Mouse (Mus musculus): ENCODE data around the gene Mlec. TPM values are rescaled to one million over a fixed set of nuclear protein-coding genes. Genes with fewer than 3 reads are reported as not detected.

Mlec gene
- polyA plus RNA-seq, 1 experiment, result 56.9 TPM

- Histone ChIP-seq H3K4me1 (ENCODE audit: control insufficient read depth, insufficient read depth, low read length) (peaks cover 2% of the 10 kb centered on the region; the same call in 1 of the 2 replicates), H3K4me3 (replicated peaks; ENCODE audit: control insufficient read depth, low read depth, low read length) (no peak overlapping the region), H3K27ac (ENCODE audit: control insufficient read depth, insufficient read depth, low read depth, low read length, poor library complexity) (peak overlapping the region; percentile 43; the same call in 1 of the 2 replicates)
- 14% methylated on average over 13 of the region's 13 CpGs for WGBS
- no peak for TF ChIP-seq POLR2A (IDR thresholded peaks at IDR 0.05; ENCODE audit: borderline replicate concordance, control insufficient read depth, low read depth, low read length)
- no peak for TF ChIP-seq CTCF (IDR thresholded peaks at IDR 0.05; ENCODE audit: control insufficient read depth, insufficient read depth, low read length)
These were observed 3.3 kb upstream of the Mlec start for GRCm38 (mm10) chr5:115161064-115161939.

DNA sequence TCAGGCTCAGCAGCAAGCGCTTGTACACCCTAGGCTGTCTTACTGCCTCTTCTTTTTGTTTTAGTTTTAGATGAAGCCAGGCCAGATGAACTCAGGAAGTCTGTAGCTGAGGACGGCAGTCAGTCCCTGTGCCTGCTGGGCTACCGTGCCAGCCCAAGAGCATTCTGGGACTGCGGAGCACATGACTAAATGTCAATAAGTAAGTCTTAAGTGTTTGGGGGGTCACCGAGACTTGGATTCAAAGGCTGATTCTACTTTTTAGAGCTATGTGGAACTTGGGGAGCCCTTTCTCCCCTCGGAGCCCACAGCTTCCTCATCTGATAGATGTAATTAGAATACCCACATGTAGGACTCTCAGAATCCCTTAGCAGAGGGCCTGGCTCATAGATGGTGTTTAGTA is 2.7 kb upstream of the Mlec start:
- Histone ChIP-seq H3K27ac (ENCODE audit: control insufficient read depth, insufficient read depth, low read depth, low read length, poor library complexity) (peak overlapping the region; percentile 12; the same call in 1 of the 2 replicates), H3K4me1 (ENCODE audit: control insufficient read depth, insufficient read depth, low read length) (peaks cover 2% of the 10 kb centered on the region; the same call in 1 of the 2 replicates), H3K4me3 (replicated peaks; ENCODE audit: control insufficient read depth, low read depth, low read length) (no peak overlapping the region)
- 12% methylated on average over 6 of the region's 6 CpGs for WGBS
- no peak for TF ChIP-seq POLR2A (IDR thresholded peaks at IDR 0.05; ENCODE audit: borderline replicate concordance, control insufficient read depth, low read depth, low read length)
- no peak for TF ChIP-seq CTCF (IDR thresholded peaks at IDR 0.05; ENCODE audit: control insufficient read depth, insufficient read depth, low read length)

DNA sequence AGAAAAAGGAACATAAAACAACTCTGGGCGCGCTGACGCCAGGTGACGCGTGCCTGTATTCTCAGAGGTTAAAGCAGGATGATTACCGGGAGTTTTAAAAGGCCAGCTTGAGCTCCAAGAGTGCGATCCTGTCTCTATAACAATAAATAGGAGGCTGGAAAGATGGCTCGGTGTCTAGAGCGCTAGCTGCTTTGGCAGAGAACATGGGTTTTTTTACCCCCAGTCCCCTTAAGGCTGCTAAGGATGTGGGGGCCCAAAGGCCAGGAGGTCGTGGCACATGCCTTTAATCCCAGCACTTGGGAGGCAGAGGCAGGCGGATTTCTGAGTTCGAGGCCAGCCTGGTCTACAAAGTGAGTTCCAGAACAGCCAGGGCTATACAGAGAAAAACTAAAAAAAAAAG is 1.2 kb upstream of the Mlec start:
- 55% methylated on average over 12 of the region's 12 CpGs for WGBS
- H3K4me1 ChIP-seq (ENCODE audit: control insufficient read depth, insufficient read depth, low read length), result peaks cover 7% of the 10 kb centered on the region
- TF ChIP-seq POLR2A (IDR thresholded peaks at IDR 0.05; ENCODE audit: borderline replicate concordance, control insufficient read depth, low read depth, low read length) (no peak), CTCF (IDR thresholded peaks at IDR 0.05; ENCODE audit: control insufficient read depth, insufficient read depth, low read length) (no peak)
- peak overlapping the region; percentile 93 for H3K27ac ChIP-seq (ENCODE audit: control insufficient read depth, insufficient read depth, low read depth, low read length, poor library complexity)
- H3K4me3 ChIP-seq (replicated peaks; ENCODE audit: control insufficient read depth, low read depth, low read length), result peak overlapping the region; percentile 90

DNA sequence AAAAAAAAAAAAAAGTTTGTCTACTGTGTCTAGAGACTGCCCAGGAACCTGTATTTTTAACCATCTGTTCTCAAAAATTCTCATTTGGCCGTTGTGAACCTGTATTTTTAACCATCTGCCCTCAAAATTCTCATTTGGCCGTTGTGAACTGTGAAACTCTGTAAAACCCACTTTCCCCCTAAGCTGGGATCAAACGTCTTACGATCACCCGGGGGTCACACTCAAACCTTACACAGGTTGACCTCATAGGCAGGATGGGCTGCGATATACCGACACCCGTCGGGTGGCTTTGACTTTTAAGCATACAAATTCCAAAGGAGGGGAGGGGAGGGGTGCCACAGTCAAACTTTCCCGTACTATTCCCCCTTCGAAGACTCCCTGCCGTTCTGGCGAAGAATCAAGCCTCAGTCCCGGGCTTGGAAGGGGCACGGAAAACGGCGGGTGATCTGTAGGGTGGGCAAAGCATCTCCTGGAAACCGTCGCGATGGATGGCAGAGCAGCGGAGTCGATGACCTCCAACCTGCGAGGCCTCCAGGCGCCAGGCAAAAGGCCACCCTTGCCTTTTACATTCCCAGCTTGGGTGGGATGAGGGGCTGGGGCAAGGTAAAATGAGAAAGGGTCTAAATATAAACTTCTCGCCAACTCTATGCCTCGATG is 918 bp downstream of the Mlec start:
- under 1% methylated on average over 26 of the region's 26 CpGs for WGBS
- H3K4me1 ChIP-seq (ENCODE audit: control insufficient read depth, insufficient read depth, low read length), result peaks cover 10% of the 10 kb centered on the region
- peak overlapping the region; percentile 17 for H3K27ac ChIP-seq (ENCODE audit: control insufficient read depth, insufficient read depth, low read depth, low read length, poor library complexity)
- no peak for TF ChIP-seq CTCF (IDR thresholded peaks at IDR 0.05; ENCODE audit: control insufficient read depth, insufficient read depth, low read length)
- TF ChIP-seq POLR2A (IDR thresholded peaks at IDR 0.05; ENCODE audit: borderline replicate concordance, control insufficient read depth, low read depth, low read length), result no peak
- H3K4me3 ChIP-seq (replicated peaks; ENCODE audit: control insufficient read depth, low read depth, low read length), result peak overlapping the region; percentile 71

GRCm38 (mm10) chr5:115156401-115156800 is 1.6 kb downstream of the Mlec start:
- Histone ChIP-seq H3K4me1 (ENCODE audit: control insufficient read depth, insufficient read depth, low read length) (peaks cover 12% of the 10 kb centered on the region), H3K27ac (ENCODE audit: control insufficient read depth, insufficient read depth, low read depth, low read length, poor library complexity) (peak overlapping the region; percentile 43; the same call in 1 of the 2 replicates), H3K4me3 (replicated peaks; ENCODE audit: control insufficient read depth, low read depth, low read length) (peak overlapping the region; percentile 40)
- WGBS, result 4% methylated on average over 7 of the region's 7 CpGs
- TF ChIP-seq POLR2A (IDR thresholded peaks at IDR 0.05; ENCODE audit: borderline replicate concordance, control insufficient read depth, low read depth, low read length) (no peak), CTCF (IDR thresholded peaks at IDR 0.05; ENCODE audit: control insufficient read depth, insufficient read depth, low read length) (no peak)

DNA sequence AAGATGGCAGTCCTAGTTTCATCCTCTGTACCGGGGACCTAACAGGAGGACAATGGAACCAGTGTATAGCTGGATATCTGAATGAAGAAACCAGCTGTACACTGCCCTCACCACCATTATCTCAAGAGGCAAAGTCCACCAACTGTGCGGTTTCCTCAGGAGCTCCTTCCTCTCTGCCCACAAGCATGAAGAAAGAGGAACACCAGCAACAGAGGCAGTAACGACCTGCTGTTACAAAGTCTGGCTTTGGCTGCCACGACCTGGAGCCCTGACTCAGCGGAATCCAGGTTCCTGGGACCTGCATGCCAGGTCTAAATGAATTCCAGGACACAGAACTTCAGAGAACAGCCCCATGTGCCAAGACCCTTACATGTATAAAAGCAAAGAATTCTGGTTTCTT is 2.1 kb downstream of the Mlec start:
- 3% methylated on average over 5 of the region's 5 CpGs for whole genome bisulfite sequencing
- H3K27ac ChIP-seq (ENCODE audit: control insufficient read depth, insufficient read depth, low read depth, low read length, poor library complexity), result peak overlapping the region; percentile 90; the same call in 1 of the 2 replicates
- H3K4me3 ChIP-seq (replicated peaks; ENCODE audit: control insufficient read depth, low read depth, low read length), result peak overlapping the region; percentile 60
- peaks cover 12% of the 10 kb centered on the region for H3K4me1 ChIP-seq (ENCODE audit: control insufficient read depth, insufficient read depth, low read length)
- TF ChIP-seq CTCF (IDR thresholded peaks at IDR 0.05; ENCODE audit: control insufficient read depth, insufficient read depth, low read length), result no peak
- TF ChIP-seq POLR2A (IDR thresholded peaks at IDR 0.05; ENCODE audit: borderline replicate concordance, control insufficient read depth, low read depth, low read length), result no peak

DNA sequence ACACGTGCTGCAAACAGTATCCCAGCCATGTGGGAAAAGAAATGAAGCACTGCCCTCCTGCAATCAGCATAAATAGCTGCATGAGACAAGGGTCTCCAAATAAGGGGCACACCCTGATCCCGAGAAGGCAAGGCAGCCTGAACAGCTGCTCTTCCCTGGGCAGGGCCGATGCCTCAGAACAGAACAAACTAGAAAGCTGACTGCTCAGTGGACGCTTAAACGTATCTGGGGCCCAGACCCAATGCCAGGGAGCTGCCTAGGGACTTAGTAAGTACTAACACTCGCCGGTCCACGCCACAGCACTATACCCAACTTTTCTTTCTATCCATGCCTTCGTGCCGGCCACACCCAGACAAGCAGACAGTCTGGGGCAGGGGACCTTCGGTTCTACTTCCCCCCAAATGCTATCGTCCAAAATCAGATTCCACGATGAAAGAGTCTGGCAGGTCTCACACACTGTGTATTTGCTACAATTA is 2.8 kb downstream of the Mlec start:
- Histone ChIP-seq H3K4me3 (replicated peaks; ENCODE audit: control insufficient read depth, low read depth, low read length) (peak overlapping the region; percentile 60), H3K27ac (ENCODE audit: control insufficient read depth, insufficient read depth, low read depth, low read length, poor library complexity) (peak overlapping the region; percentile 90), H3K4me1 (ENCODE audit: control insufficient read depth, insufficient read depth, low read length) (peaks cover 13% of the 10 kb centered on the region)
- 4% methylated on average over 13 of the region's 13 CpGs for WGBS
- TF ChIP-seq CTCF (IDR thresholded peaks at IDR 0.05; ENCODE audit: control insufficient read depth, insufficient read depth, low read length) (no peak), POLR2A (IDR thresholded peaks at IDR 0.05; ENCODE audit: borderline replicate concordance, control insufficient read depth, low read depth, low read length) (no peak)
